Mouse (Mus musculus): Measurements from ENCODE around the gene Reps2.

DNA sequence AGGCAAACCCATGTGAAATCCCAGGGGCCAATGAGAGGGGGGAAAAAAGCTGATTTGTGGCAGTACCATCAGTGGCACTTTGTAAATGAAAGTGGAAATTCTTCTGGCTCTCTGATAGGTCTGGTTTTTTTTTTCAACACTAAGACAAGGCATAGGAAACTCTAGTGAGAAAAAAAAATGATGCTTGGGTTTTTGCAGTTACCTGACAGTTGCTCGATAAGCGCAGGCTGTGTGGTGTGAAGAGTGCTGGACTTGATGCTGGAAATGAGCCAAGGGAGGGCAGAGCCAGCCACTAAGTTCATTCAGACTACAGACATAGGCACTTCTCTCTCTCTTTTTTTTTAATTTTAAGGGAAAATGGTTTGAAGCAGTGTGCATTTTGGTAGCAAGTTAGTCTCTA is 123.1 kb downstream of the Reps2 start:
- no peak for TF ChIP-seq CTCF (IDR thresholded peaks at IDR 0.05; ENCODE audit: borderline replicate concordance, control insufficient read depth, extremely low read depth, insufficient read depth, low read length, poor library complexity)
- no peak for TF ChIP-seq POLR2A (IDR thresholded peaks at IDR 0.05; ENCODE audit: control insufficient read depth, extremely low read depth, insufficient read depth, low read length, poor library complexity)

All from thymus, adult 2 months (tissue).